Mouse (Mus musculus): Measurements from ENCODE around the gene Dlx1. TPM values are rescaled to one million over a fixed set of nuclear protein-coding genes. Genes with fewer than 3 reads are reported as not detected.
A peak's percentile ranks its signal among the peaks of the same experiment; 100 is the strongest.

Gene Dlx1
- total RNA-seq (2021) = 10 to 100 TPM; 52.3 to 63.1 TPM

DNA sequence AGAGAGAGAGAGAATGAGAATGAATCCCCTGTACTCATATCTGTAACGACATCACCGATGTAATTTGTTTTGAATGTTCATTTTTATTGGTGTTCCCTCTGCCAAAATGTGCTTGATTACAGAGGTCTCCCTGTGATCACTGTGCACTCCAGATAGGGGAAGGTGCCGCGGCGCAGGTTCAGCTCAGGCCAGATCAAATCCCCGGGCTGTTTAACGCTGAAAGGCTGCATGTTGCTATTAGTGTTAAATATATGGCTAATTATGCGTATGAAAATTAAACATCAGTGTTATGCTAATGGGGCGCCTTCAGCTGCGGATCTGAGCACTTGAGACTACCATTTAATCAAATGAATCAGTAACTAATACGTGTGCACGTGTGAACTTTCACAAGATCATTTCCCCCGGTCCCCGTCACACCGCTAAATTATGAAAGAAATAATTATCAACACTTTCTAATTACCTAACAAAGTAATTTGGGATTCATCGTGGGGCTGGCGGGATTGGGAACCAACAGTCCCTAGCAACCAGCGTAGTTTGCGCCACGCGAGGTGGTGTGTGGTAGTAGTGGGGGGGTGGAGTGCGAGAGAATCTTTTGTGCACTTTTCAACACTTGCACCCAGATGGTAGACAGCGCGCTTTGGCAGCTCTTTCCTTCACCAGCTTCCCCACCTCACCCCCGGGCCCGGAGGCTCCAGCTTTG lies at the start of gene Dlx1:
Dlx1 (plus strand) TSS at position 100 of the 700 bp plus-strand sequence.
- no peak for DNase-seq
- intact Hi-C loops (cut with DNase I) = loop anchor here (10.0 kb wide), 1 partner anchor 273 kb away; no protein-coding TSS in a partner anchor

DNA sequence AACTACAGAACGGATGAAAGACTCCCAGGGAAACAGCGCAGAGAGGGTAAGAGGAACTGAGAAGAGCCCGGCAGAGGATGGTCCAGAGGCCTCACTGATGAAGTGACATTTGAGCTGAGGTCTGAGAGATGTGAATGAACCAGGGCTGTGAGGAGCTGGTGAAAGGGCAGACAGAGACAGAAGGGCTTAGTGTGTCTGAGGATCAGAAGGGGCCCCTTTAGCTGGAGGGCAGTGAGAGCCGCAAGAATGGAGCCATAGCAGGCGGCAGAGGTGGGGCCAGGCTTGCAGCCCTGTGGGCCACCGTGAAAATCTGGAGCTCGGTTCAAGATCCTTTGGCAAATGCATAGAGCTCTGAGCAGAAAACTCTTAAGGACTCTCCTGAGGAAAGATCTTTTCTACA lies 48.0 kb upstream of the Dlx1 start:
- intact Hi-C loops (cut with DNase I) = no loop called here
- DNase-seq = no peak

DNA sequence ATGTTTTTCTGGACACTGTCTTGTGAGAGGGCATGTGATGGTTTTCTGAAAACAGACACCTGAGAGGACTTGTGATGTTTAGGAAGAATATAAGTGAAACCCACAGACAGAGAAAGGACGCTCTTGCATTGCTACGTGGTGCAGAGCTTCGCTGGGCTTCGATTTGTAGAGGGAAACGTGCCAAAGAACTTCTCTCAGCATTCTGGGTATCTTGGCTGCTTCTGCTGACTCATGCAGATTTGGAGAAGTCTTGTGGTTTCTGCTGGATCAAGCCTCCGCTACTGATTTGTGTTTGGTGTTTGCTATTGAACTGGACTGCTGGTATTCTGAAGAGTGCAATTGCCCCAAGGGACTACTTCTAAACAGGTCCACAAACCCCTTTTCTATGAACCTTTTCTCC lies 46.1 kb upstream of the Dlx1 start:
- intact Hi-C loops (cut with DNase I) = no loop called here
- DNase-seq = no peak

DNA sequence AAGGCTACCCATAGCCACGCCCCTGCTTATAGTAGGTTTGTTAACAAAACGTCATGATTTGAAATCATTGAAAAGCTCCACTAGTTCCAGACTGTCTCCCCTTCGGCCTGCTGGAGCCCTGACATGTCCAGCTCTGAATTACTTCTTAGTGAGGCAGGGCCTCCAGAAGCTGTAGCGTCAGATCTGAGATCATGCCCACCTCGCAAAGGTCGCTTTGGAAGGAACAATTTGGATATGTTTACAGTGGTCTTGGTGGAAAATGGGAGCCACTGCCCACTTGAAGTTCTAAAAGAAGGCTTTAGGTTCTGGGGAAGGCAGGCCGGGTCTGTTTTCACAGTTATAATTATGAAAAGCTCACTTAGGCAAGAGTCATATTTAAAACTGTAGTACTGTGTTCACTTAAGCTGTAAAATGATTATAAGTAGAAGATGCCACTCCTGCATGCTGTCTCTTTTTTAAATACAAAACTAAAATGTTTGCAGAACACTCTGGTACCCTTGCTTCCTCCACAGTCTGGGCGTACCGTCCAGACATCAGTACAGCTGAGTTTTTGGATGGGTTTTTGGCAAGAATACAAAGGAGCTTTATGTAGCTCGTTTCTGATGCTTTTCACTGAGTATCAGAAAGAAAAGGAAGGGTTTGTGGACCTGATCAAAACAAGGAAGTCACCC lies 44.7 kb upstream of the Dlx1 start:
- intact Hi-C loops (cut with DNase I) = no loop called here
- no peak for DNase-seq

DNA sequence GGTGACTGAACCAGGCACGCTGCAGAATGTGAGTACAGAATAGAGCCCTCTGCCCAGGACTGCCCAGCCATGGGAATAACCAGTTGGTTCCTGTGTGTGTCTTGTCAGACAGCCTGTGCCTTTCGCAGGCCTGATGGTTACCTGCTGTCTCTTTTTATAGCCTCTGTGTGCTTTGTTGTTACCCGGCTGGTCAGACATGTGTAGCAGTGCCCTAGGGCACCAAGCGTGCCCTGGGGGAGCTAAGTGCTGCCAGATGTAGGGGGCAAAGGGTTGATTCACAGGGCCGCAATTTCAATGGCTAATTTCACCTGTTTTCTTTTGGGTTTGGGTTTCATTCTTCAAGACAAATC lies 44.2 kb upstream of the Dlx1 start:
- DNase-seq = no peak
- intact Hi-C loops (cut with DNase I) = no loop called here

DNA sequence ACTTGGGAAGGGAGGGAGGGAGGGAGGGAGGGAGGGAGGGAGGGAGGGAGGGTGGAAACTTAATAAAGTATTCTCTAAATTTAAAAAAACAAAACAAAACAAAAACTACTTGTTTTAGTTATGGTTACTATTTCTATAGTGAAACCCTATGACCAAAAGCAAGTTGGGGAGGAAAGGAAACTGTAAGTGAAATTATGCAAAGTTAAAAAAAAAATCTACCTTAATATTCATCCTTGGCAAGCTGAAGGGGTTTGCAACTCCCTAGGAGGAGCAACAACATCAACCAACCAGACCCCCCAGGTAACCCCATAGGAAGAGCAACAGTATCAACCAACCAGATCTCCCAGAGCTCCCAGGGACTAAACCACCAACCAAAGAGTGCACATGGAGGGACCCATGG lies 36.6 kb upstream of the Dlx1 start:
- intact Hi-C loops (cut with DNase I) = no loop called here
- no peak for DNase-seq

DNA sequence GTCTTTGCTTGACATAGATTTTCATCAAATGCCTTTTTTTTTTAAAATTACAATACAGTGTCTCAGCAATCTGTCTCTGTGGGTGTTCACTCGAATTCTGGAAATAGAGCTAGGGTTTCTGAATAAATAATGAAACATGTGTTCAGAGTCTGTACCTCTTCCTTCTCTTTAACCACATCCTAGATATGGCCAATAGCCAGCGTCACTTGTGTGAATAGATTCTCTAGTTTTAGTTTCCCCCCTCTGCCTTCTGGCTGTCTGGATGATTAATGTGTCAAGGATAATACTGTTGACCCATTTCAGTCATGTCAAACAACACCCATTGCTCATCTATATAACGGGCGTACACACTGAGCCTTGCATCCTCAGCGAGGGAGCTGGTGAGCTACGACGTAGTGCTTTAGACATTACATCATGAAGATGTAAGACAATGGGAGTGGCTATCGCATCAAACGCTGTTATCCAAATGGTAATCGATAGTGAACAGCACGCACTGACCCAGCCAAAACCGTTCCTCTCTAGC lies 34.7 kb upstream of the Dlx1 start:
- intact Hi-C loops (cut with DNase I) = no loop called here
- DNase-seq = no peak

DNA sequence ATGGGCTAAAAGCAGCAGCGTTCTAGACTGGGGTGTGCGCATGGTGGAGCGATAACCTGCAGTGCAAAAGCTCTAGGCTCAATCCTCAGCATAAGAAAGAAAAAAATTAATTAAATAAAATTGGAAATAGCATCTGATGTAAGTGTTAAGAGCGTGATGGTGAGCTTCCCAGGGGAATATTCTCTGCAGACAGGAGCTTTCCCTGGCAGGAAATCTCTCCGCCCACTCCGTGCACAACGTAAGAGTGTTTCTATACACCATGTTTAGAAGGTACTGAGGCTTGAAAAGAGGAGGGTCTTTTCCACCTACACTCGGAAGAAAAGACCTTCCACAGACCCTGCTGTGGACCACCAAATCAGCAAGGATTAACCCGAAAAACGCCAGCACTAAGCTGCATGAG lies 33.4 kb upstream of the Dlx1 start:
- intact Hi-C loops (cut with DNase I) = no loop called here
- no peak for DNase-seq

DNA sequence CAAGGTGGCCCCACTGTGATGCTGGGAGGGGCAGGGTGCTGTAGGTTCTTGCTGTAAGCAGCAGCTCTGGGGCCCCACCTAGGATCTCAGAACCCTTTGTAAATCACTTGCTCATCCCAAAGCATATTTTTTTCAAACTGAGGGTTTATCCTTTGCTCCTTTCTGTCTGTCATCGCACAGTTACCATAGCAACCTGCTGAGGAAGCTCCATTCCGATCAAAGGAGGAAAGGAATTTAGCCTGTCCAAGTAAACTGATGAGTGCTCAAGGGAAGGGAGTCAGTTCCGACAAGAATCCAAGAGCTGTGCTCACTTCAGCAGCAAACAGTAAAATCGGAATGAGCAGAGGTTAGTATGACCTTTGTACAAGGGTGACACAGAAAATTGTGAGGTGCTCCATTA lies 32.9 kb upstream of the Dlx1 start:
- DNase-seq = no peak
- intact Hi-C loops (cut with DNase I) = no loop called here

DNA sequence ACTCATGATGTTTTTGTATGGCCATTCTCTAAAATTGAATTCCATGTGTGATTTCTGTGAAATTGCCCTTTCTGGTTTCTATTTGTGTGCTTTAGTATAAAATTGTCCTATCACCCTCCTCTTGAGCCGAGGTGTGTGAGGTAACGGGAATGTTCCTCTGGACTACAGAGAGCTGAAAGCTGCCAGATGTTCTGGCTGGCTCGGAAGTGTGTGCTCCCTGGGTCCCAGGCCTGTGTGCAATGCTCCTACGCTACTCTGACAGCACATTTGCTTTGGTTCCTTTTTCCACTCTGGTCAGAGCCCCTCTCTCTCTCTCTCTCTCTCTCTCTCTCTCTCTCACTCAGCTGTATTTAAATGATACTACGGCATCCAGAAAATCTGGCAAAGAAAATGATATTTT lies 30.7 kb upstream of the Dlx1 start:
- DNase-seq = no peak
- intact Hi-C loops (cut with DNase I) = no loop called here

DNA sequence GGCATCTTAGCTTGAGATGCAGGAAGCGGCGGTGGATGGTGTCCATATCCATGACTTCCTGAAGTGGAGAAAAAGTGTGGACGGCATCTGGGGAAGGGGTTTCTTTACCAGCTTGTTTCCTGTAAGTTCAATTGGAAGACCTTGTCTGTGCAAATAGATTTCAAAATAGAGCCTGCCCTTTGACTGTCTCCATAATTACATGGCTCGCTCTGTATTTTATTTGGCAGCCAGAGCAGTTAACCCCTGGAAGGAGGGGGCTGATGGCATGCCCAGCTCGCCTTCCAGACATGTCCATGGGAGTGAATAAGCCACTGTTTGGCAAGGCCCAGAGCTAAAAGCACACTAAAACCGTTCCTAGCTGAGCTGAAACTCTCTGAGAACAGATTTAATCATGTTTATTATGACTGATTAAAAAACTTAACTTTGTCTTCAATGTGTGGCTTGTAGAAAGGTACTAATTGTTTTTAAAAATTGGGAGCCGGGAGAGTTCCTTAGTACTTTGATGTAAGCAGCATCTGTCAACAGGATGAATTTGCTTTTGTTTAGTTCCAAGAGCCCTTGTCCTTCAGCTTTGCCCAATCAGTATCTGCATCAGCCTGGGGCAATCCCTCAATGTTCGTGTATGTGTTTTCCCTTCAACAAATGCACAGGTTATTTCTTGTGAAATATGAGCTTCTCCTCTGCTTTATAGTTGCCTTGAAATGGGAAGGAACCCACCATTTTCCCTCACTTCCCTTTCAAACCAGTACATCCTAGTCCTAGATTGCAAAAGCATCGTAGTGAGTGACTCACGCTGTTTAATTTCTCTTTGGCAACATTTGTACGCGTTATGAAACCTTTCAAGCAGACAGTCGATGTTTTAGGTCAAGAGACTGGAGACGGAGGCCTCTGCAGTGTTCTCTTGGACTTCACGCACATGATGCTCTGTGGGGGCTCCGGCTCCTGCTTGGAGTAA lies 28.4 kb upstream of the Dlx1 start:
- intact Hi-C loops (cut with DNase I) = no loop called here
- DNase-seq = peak; percentile 9

DNA sequence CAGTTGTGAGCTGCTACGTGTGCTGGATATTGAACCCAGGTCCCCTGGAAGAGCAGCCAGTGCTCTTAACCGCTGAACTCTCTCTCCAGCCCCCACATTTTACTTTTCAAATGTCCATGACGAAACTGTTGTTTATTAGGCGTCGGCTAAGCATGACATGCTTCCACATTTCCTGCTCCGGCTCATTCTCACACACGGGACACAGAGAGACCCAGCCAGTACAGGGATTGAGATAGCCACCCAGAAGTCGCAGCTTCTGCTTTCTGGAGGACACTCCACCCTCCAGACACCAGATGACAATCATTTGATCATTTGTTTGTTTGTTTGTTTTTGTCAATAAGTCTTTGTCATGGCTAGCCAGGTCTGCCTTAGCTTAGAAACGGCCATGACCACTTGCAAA lies 23.1 kb upstream of the Dlx1 start:
- intact Hi-C loops (cut with DNase I) = no loop called here
- no peak for DNase-seq

DNA sequence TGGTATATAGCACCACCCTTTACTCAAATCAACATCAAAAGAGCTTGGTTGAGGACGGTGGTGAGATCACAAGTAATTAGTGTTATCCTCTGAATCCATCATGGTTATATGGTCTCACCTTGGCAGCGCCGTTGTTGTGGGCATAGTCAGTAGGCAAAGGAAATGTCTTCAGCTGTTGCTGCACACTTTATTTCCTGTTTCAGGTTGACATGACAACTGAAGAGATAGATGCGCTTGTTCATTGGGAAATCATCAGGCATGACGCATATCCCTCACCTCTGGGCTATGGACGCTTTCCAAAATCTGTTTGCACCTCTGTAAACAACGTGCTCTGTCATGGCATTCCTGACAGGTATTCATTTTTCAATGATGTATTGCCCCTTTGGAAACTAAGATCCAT lies 16.7 kb upstream of the Dlx1 start:
- intact Hi-C loops (cut with DNase I) = no loop called here
- no peak for DNase-seq

DNA sequence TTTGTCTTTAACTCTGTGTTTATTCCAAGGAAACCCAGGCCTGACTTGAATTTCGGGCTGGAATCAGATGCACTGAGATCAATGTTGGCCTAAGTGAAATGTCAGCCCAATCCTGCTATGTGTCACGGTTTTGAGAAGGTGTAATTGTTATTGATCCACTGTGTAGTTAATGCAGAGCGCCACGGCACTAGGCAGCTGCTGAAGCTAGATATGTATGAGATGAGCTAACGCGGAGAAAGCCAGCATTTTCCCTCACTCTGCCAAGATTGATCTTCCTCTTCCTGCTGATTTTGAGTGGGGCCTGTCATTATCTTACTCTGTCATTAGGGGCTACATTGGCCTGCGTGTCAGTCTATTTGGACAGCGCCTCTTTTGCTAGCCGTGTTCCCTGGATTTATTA lies 15.6 kb upstream of the Dlx1 start:
- intact Hi-C loops (cut with DNase I) = no loop called here
- no peak for DNase-seq

DNA sequence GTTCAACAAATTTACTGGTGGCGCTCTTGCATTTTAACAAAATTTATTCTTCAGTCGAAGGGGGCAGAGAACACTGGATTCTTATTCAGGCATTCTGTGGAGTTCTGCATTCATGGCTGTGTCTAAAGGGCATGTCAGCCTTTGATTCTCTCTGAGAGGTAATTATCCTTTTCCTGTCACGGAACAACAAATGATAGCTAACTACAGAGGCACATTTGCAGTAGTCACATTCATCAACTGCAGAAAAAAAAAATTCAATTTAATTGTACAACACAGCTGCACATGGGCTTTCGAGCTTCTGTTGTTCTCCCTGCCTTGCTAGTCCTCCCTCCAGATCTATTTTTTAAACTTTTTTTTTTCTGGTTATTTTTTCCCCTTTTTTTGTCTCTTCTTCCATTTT lies 10.9 kb upstream of the Dlx1 start:
- intact Hi-C loops (cut with DNase I) = no loop called here
- DNase-seq = no peak

DNA sequence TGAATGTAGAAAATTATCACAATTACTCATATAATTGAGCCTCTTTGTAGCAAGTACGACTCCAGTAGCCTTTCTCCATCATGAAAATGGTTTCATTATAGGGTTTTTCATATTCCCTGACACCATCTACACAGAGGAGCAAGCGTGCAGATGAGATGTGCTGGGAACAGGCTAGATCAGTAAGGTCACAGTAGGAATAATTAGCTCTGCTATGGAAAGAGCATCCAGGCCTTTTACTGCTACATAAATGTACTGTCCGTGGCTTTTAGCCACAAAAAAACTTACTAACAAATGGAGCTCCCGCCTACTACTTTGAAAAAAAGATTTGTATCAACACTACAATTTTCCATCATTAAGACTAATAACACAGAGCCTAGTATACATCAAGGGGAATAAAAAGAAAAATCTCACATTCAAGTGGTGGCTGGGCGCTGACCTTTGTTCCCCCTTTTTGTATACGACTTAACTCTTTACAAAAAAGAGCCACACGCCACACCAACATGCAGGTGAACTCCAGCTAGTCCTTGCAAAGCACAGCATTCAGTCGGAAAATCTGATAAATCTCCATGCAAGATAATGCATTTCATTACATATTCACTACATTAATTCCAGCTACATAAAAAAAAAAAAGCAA lies 10.3 kb upstream of the Dlx1 start:
- DNase-seq = no peak

DNA sequence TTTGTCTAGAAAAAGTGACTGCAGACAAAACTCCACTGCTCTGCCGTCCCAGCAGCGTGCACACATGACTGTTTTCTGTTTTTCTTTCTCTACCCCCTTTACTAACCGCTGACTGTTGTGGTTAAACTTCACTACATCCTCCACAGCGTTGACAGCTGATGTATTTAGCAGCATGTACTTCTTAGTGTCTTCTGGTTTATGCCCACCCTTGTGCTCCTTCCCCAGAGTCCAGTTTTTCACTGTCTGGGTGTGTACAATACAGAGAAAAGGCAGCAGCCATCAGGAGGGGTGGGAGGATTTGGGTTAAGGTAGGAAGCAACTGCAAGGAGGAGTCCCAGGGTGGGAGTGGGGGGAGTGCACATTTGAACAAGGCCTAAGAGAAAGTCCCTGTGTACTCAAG lies 5.0 kb upstream of the Dlx1 start:
- intact Hi-C loops (cut with DNase I) = loop anchor here (10.0 kb wide), 1 partner anchor 268 kb away; no protein-coding TSS in a partner anchor
- DNase-seq = no peak

More for the DNA sequence above, 10.3 kb upstream of the Dlx1 start:
- intact Hi-C loops (cut with DNase I) = no loop called here

DNA sequence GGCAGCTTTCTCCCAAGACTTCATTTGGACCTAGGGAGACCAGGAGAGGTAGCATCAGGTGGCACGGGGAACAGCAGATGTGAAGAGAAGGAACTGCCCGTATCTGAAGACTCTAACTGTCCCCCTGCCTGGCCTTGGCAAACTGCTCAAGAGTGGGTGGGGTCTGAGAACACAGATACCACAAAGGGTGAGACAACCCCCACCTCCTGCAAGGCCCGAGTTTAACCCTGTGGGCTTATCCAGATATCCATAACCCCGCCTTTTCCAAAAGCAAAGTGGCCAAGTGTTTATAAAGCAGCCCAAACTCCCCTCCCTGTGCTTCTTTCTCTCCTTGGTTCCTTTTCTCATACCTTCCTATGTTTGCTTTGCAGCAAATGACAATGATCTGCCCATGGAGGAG lies 4.5 kb upstream of the Dlx1 start:
- no peak for DNase-seq
- intact Hi-C loops (cut with DNase I) = loop anchor here (10.0 kb wide), 1 partner anchor 269 kb away; no protein-coding TSS in a partner anchor

DNA sequence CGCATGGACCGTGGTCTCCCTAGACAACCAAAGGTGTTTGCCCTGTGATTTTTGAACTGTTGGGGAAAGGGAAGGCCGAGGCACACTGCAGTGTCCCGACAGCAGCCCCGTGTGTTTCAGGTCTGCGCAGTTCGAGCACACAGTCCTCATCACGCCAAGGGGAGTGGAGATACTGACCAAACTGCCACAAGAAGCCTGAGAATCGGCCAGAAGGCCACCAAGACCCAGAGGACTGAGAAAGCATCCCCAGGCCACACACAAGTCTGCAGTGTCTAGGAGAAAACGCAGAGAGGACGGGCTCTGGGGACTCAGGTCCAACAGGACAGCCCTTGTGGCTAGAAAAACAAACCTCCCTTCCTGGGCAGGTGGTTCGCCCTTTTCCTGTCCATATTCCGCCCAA lies 3.1 kb upstream of the Dlx1 start:
- DNase-seq = no peak
- intact Hi-C loops (cut with DNase I) = loop anchor here (10.0 kb wide), 1 partner anchor 270 kb away; no protein-coding TSS in a partner anchor

DNA sequence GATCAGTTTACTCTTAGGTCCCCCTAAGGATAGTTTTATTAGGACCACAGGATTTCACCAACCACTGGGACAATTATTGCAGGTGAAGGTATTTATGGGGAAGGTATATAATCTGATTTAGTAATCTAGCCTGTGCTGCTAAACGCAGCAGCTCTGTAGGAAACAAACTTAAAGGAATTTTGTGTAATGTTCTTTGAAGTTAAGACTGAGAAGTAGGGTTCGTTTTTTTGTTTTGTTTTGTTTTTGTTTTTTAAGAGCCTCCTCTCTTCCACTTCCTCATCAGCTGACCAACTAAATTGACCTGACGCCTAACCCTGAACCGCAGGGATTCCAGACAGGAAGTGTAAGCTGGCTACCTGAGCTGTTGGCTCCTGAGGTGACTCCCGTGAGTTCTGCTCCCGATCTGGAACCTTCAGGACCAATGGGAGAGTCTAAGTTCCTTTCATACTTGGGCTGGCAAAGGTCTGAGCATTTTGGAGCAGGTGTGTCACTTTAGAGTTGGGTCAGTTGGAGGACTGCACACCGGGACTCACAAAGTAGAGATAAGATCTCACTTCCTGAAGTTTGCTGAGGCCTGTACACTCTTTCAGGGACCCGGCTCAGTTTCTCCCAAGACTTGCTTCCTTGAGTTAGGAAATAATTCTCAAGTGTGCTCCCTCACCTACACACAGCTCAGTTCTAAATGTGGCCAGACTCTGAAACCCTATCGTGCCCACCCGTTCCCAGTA lies 1.2 kb upstream of the Dlx1 start:
- DNase-seq = no peak
- intact Hi-C loops (cut with DNase I) = loop anchor here (10.0 kb wide), 1 partner anchor 272 kb away; no protein-coding TSS in a partner anchor

All from left cerebral cortex, postnatal 4 days (tissue).